Mouse (Mus musculus): Measurements from ENCODE around the gene Bbs9. TPM values are rescaled to one million over a fixed set of nuclear protein-coding genes. Genes with fewer than 3 reads are reported as not detected.

Bbs9 gene
- 15.0 and 21.1 TPM in 2 replicates for polyA plus RNA-seq (2014; fragmentation: Nextera tagmentation; extraction: Ambion mirVana)

DNA sequence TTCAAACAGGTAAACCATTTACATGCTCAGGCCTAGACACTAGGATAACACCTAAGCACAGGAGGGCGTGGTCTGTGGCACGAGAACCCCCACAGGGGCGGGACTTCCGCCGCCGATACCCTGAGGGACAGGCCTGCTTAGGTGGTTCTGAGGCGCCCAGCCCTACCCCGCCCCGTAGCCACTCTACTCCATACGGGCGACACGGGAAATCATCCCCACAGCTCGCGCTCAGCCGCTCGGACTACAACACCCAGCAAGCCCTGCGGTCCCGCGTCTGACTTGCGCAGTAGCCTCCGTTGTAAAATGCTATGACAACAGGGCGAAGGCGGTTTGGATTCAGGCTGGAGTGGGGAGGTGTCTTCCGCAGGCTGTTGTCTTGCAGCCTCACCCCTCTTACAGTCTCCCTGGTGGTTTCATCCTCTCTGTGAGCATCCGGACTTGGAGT is at the start of gene Bbs9:
Bbs9 (plus strand) TSS at position 292 of the 445 bp plus-strand sequence.
- H3K4me3 ChIP-seq (ENCODE audit: low read depth, low read length), result peak within 1 kb of the TSS; percentile 66
- ATAC-seq (replicated peaks; ENCODE audit: insufficient number of reproducible peaks, low FRiP score, low TSS enrichment, low read depth), result peak; percentile 100
- H3K36me3 ChIP-seq (replicated peaks; ENCODE audit: control insufficient read depth, insufficient read depth, low read depth, low read length), result no peaks in the 10 kb centered on the region
- peak within 1 kb of the TSS; percentile 69 for H3K4me2 ChIP-seq (ENCODE audit: low read depth, low read length)
- no peak within 1 kb of the TSS for H3K27ac ChIP-seq (replicated peaks; ENCODE audit: low read depth, low read length)
- H3K27me3 ChIP-seq (ENCODE audit: control insufficient read depth, insufficient read depth, low read length), result no peaks in the 10 kb centered on the region
- no peaks in the 10 kb centered on the region for H3K9me3 ChIP-seq (replicated peaks; ENCODE audit: control insufficient read depth, low read length)
- peak; percentile 95 for DNase-seq (ENCODE audit: low spot score)
- WGBS, result under 1% methylated on average over 25 of the region's 25 CpGs
- H3K4me1 ChIP-seq (ENCODE audit: control insufficient read depth, insufficient read depth, low read length), result no peaks in the 10 kb centered on the region
- H3K9ac ChIP-seq (replicated peaks; ENCODE audit: low read length), result peak within 1 kb of the TSS; percentile 60

DNA sequence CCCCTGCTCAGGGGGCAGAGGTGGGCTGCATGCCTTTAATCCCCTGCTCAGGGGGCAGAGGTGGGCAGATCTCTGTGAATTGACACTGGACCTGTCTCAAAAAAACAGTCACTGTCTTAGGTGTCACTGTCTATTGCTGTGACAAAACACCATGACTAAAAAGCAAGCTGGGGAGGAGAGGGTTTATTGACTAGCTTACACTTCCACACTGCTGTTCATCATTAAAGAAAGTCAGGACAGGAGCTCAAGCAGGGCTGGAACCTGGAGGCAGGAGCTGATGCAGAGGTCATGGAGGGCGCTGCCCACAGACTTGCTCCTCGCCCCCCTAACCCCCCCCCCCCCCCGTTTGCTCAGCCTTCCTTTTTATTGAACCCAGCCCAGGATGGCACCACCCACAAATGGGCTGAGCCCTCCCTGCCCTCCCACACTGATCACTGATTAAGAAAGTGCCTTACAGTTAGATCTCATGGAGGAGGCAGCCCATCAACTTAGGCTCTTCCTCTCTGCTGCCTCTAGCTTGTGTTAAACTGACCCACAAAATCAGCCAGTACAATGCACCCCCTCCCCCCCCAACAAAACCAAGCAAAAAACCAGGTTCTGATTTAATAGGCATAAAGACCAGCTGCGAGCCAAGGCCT is 47.4 kb upstream of the Bbs9 start:
- Histone ChIP-seq H3K9ac (replicated peaks; ENCODE audit: low read length) (no peak overlapping the region), H3K4me1 (ENCODE audit: control insufficient read depth, insufficient read depth, low read length) (0 out of 2 replicates have a peak, but pooled peaks cover 2% of the 10 kb centered on the region), H3K4me2 (ENCODE audit: low read depth, low read length) (no peak overlapping the region), H3K4me3 (ENCODE audit: low read depth, low read length) (no peak overlapping the region), H3K36me3 (replicated peaks; ENCODE audit: control insufficient read depth, insufficient read depth, low read depth, low read length) (no peaks in the 10 kb centered on the region), H3K9me3 (replicated peaks; ENCODE audit: control insufficient read depth, low read length) (no peaks in the 10 kb centered on the region), H3K27ac (replicated peaks; ENCODE audit: low read depth, low read length) (no peak overlapping the region), H3K27me3 (ENCODE audit: control insufficient read depth, insufficient read depth, low read length) (no peaks in the 10 kb centered on the region)
- no peak for ATAC-seq (replicated peaks; ENCODE audit: insufficient number of reproducible peaks, low FRiP score, low TSS enrichment, low read depth)
- WGBS, result 26% methylated on average over 3 of the region's 4 CpGs
- no peak for DNase-seq (ENCODE audit: low spot score)

DNA sequence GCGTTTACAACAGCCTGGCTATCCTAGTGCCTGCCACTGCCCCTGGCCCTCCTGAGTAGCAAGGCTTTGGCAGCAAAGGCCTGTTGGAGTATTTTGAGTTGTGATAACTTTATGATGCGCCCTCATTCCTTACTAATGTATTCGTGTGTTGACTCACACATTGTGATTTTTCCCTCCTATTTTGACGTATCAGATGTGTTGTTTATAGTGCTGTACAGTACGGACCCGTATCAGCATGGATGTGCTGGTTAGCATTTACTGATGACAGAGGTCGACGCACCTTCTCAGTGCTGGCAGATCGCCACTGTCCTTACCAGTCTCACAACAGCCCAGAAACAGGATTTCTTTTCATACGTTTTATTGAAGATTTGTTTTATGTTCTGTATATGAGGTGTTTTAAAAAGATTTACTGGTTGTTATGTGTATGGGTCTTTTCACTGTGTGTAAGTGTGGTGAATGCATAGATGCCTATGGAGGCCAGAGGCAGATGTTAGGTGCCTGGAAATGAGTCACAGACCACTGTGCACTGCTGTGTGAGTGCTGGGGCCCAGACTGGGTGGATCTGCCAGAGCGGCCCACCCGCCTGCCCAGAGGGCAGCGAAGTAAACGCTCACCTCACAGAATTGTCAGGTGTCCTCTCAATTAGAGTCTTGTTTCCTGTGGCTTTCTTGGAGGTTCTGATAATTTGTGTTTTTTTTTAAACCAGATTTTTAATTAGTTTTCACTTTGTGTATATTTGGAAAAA is 46.7 kb upstream of the Bbs9 start:
- no peak overlapping the region for H3K4me2 ChIP-seq (ENCODE audit: low read depth, low read length)
- 0 out of 2 replicates have a peak, but pooled peaks cover 2% of the 10 kb centered on the region for H3K4me1 ChIP-seq (ENCODE audit: control insufficient read depth, insufficient read depth, low read length)
- WGBS, result 79% methylated on average over 14 of the region's 14 CpGs
- no peaks in the 10 kb centered on the region for H3K9me3 ChIP-seq (replicated peaks; ENCODE audit: control insufficient read depth, low read length)
- no peak overlapping the region for H3K9ac ChIP-seq (replicated peaks; ENCODE audit: low read length)
- DNase-seq (ENCODE audit: low spot score), result no peak
- H3K27me3 ChIP-seq (ENCODE audit: control insufficient read depth, insufficient read depth, low read length), result no peaks in the 10 kb centered on the region
- no peaks in the 10 kb centered on the region for H3K36me3 ChIP-seq (replicated peaks; ENCODE audit: control insufficient read depth, insufficient read depth, low read depth, low read length)
- no peak overlapping the region for H3K4me3 ChIP-seq (ENCODE audit: low read depth, low read length)
- H3K27ac ChIP-seq (replicated peaks; ENCODE audit: low read depth, low read length), result no peak overlapping the region
- no peak for ATAC-seq (replicated peaks; ENCODE audit: insufficient number of reproducible peaks, low FRiP score, low TSS enrichment, low read depth)

DNA sequence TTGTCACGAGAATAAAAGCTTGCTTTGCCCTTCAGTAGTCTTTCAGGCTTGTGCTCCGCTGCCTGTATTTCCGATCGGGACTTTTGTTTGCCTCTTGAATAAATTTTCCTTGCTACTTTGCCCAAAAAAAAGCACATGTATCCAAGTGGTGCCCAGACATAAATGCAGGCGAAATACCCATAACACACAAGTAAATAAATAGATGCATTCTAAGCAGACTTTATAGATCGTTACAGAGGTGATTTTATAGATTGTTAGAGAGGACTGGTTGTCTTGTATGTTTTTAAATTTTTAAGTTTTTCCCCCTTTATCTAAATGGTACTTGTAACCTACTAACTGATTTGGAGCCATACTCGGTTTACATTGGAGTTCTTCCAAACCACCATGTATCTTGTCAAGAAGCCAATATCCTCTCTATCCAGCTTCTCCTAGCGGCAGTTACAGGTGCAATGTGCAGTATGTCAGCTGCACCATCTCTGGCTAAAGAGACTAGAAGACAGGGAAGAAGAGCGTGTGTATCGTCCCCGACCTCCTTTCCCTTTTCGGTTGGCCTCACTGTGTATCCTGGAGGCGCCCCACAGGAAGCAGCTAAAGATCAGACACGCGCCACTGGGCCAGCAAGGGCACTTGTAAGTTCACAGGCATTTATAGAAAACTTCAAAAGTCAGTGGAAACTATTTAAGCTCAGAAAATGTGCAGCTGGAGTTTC is 45.8 kb upstream of the Bbs9 start:
- no peak overlapping the region for H3K9ac ChIP-seq (replicated peaks; ENCODE audit: low read length)
- no peak for ATAC-seq (replicated peaks; ENCODE audit: insufficient number of reproducible peaks, low FRiP score, low TSS enrichment, low read depth)
- no peak overlapping the region for H3K4me3 ChIP-seq (ENCODE audit: low read depth, low read length)
- H3K27ac ChIP-seq (replicated peaks; ENCODE audit: low read depth, low read length), result no peak overlapping the region
- H3K27me3 ChIP-seq (ENCODE audit: control insufficient read depth, insufficient read depth, low read length), result no peaks in the 10 kb centered on the region
- H3K36me3 ChIP-seq (replicated peaks; ENCODE audit: control insufficient read depth, insufficient read depth, low read depth, low read length), result no peaks in the 10 kb centered on the region
- 58% methylated on average over 15 of the region's 15 CpGs for WGBS
- H3K4me1 ChIP-seq (ENCODE audit: control insufficient read depth, insufficient read depth, low read length), result 0 out of 2 replicates have a peak, but pooled peaks cover 2% of the 10 kb centered on the region
- DNase-seq (ENCODE audit: low spot score), result peak; percentile 52
- no peak overlapping the region for H3K4me2 ChIP-seq (ENCODE audit: low read depth, low read length)
- H3K9me3 ChIP-seq (replicated peaks; ENCODE audit: control insufficient read depth, low read length), result no peaks in the 10 kb centered on the region

DNA sequence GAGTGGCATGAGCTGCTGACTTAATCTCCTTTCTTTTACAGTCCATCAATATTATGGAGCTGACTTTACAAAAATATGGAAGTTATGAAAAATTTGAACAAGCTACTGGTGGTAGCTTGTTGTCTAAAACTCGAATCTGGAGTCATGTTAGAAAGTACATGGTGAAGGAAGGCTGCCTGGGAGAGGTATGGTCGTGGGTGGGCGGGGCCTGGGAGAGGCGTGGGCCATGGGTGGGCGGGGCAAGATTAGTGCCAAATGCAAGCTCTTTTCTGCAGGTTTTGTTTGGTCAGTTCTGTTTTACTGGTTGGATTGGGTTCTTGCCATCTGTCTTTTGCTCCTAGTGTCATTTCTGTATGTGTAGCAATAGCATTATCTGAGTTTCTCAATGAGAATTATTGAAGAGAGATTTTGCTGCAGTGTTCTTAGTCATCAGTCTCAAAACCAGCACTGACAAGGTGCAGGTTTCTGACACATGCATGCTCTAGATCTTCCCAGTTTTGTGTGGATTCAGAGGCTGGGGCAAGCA is 45.1 kb upstream of the Bbs9 start:
- no peak for ATAC-seq (replicated peaks; ENCODE audit: insufficient number of reproducible peaks, low FRiP score, low TSS enrichment, low read depth)
- no peak overlapping the region for H3K4me2 ChIP-seq (ENCODE audit: low read depth, low read length)

DNA sequence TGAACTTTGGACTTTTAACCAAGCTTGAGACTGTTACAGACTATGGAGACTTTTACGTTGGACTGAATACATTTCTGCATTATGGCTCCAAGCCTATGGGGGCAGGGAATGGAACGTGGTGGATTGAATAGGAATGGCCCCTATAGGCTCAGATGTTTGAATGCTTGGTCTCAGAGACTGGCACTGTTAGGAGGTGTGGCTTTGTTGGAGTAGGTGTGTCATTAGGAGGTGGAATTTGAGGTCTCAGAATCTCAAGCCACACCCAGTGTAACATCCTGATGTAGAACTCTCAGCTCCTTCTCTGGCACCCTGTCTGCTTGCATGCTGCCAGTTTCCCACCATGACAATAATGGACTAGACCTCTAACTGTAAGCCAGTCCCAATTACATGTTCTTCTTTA is 42.3 kb upstream of the Bbs9 start:
- 64% methylated on average over 2 of the region's 2 CpGs for WGBS
- 0 out of 2 replicates have a peak, but pooled peaks cover 2% of the 10 kb centered on the region for H3K4me1 ChIP-seq (ENCODE audit: control insufficient read depth, insufficient read depth, low read length)
- DNase-seq (ENCODE audit: low spot score), result no peak
- H3K27me3 ChIP-seq (ENCODE audit: control insufficient read depth, insufficient read depth, low read length), result no peaks in the 10 kb centered on the region
- no peak overlapping the region for H3K4me3 ChIP-seq (ENCODE audit: low read depth, low read length)
- H3K36me3 ChIP-seq (replicated peaks; ENCODE audit: control insufficient read depth, insufficient read depth, low read depth, low read length), result no peaks in the 10 kb centered on the region
- H3K9ac ChIP-seq (replicated peaks; ENCODE audit: low read length), result no peak overlapping the region
- H3K27ac ChIP-seq (replicated peaks; ENCODE audit: low read depth, low read length), result no peak overlapping the region
- H3K4me2 ChIP-seq (ENCODE audit: low read depth, low read length), result no peak overlapping the region
- no peak for ATAC-seq (replicated peaks; ENCODE audit: insufficient number of reproducible peaks, low FRiP score, low TSS enrichment, low read depth)
- no peaks in the 10 kb centered on the region for H3K9me3 ChIP-seq (replicated peaks; ENCODE audit: control insufficient read depth, low read length)

More for the DNA sequence above, 45.1 kb upstream of the Bbs9 start:
- peak; percentile 23 for DNase-seq (ENCODE audit: low spot score)
- Histone ChIP-seq H3K4me1 (ENCODE audit: control insufficient read depth, insufficient read depth, low read length) (0 out of 2 replicates have a peak, but pooled peaks cover 2% of the 10 kb centered on the region), H3K27me3 (ENCODE audit: control insufficient read depth, insufficient read depth, low read length) (no peaks in the 10 kb centered on the region), H3K27ac (replicated peaks; ENCODE audit: low read depth, low read length) (no peak overlapping the region), H3K36me3 (replicated peaks; ENCODE audit: control insufficient read depth, insufficient read depth, low read depth, low read length) (no peaks in the 10 kb centered on the region), H3K9me3 (replicated peaks; ENCODE audit: control insufficient read depth, low read length) (no peaks in the 10 kb centered on the region), H3K9ac (replicated peaks; ENCODE audit: low read length) (no peak overlapping the region), H3K4me3 (ENCODE audit: low read depth, low read length) (no peak overlapping the region)
- WGBS, result 25% methylated on average over 5 of the region's 5 CpGs

DNA sequence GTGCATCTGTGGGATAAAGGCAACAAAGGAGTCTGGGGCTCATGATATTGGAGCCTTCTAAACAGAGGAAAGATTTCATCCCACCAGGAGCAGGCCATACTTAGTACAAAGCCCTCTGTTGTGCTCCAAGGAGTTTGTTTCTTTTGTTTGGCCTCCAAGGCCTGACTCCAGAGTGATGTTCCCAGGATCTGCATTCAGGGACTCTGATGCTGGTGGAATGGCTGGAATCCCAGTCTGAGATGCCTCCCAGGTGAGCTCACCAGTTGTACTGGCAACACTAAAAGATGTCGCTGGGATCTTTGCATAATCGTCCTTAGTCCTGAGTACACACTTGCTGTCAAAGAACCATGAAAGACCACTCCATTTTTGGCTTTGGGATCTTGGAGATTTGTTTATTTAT is 41.4 kb upstream of the Bbs9 start:
- Histone ChIP-seq H3K4me1 (ENCODE audit: control insufficient read depth, insufficient read depth, low read length) (0 out of 2 replicates have a peak, but pooled peaks cover 2% of the 10 kb centered on the region), H3K9me3 (replicated peaks; ENCODE audit: control insufficient read depth, low read length) (no peaks in the 10 kb centered on the region), H3K4me2 (ENCODE audit: low read depth, low read length) (no peak overlapping the region), H3K27ac (replicated peaks; ENCODE audit: low read depth, low read length) (no peak overlapping the region), H3K9ac (replicated peaks; ENCODE audit: low read length) (no peak overlapping the region), H3K36me3 (replicated peaks; ENCODE audit: control insufficient read depth, insufficient read depth, low read depth, low read length) (no peaks in the 10 kb centered on the region), H3K4me3 (ENCODE audit: low read depth, low read length) (no peak overlapping the region), H3K27me3 (ENCODE audit: control insufficient read depth, insufficient read depth, low read length) (no peaks in the 10 kb centered on the region)
- ATAC-seq (replicated peaks; ENCODE audit: insufficient number of reproducible peaks, low FRiP score, low TSS enrichment, low read depth) (no peak), DNase-seq (ENCODE audit: low spot score) (no peak)
- WGBS, result 85% methylated on average over 2 of the region's 2 CpGs
